Mouse (Mus musculus): ENCODE measurements at regions not wholly inside any gene's neighbourhood (a gene's known extent, or its start where the extent isn't known, plus 50 kb on each side); places are given as distances from the start of the nearest gene placed in this dataset.
A peak's percentile ranks its signal among the peaks of the same experiment; 100 is the strongest.
"Not testable (repeated sequence)": the region's sequence is repeated elsewhere in the genome, so short reads cannot be mapped to it uniquely, and the experiment has no call there.

DNA sequence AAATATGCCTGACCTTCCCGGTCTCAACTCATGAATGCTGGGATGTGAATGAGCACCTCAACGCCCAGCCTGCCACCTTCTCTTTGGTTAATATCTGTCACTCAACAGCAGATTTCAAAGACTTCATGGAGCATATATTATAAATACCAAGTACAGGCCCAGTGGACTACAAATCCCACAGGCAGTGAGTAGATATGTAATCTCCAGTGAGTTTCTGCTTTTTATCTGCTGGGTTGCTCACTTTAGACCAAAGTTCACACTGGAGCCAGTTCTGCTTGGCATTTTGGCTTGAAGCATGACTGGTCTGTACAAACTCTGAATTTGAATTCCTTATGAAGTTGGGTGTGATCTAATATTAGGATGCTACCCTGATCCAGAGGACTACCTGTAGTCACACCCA, 377.1 kb upstream of the Ngly1 start:
- DNase-seq (ENCODE audit: low read depth) = no peak

DNA sequence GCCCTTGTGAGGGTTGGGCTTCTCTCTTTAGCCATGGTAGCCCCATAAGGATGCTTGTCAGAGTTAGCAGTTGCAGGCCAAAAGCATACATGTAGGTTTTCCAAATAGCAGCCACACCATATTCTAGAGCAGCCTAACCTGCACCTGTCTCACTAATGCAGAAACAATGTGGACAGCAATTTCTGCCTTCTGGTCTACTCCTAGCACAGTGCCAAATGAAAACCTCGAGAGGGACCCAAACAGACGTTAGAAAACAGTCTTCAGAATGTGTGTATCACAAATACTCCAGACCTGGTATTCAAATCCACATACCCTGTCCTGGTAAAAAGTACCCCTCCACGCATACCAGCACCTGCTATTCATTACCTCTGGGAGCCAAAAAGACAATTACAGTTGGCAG, 368.9 kb upstream of the Ngly1 start:
- DNase-seq (ENCODE audit: low read depth) = no peak

DNA sequence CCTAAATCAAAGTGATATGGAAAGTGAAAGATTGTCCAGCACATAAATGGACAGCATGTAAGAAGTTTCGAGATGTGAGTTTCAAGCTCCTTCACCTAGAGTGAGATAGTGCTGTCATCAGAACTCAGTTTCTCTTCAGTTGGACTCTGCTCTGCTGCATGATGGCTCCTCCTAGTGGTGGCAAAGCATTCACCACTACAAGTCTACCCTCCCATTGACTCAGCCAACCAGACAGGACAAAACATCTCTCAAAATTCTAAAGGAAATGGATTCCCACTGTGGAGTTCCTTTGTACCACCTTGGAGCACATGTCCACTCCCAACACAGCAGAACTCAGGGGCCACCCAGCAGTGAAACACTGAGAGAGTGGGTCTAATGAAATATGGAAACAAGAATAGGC, 367.8 kb upstream of the Ngly1 start:
- peak; percentile 3 for DNase-seq (ENCODE audit: low read depth)

DNA sequence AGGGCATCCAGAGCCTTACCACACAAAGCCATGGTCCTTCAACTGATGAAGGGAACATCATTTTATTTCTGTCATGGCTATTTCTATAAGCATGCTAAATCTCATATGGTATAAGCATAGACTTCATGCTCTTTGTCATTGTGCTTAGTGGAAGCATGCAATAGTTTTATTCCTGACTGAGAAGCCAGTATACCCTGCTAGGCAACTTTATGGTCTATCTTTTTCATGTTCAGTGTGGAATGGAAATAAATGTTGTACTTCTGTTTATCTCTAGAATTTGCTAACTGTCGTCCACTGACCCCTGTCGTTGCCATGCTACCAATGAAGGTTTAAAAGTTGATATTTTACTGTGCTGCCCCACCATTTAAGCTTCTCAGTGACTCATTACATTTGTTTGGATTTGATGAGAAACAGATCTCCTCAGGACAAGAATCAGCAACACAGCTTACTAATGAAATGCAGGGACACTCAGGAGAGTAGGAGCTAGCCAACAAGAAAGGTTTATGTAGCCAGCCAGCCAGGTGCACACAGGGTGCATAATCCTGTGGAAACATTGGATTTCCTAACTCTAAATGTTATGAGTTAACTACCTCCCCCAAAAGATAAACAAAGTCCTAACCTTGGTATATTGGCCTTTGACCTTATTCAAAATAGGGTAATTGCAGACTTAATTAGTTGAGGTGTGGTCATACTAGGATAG, 364.3 kb upstream of the Ngly1 start:
- DNase-seq (ENCODE audit: low read depth) = no peak

- DNase-seq (ENCODE audit: low read depth) = no peak
Observed at GRCm38 (mm10) chr14:15897098-15897497, 352.0 kb upstream of the Ngly1 start.

GRCm38 (mm10) chr14:15906429-15906828, 342.7 kb upstream of the Ngly1 start:
- DNase-seq (ENCODE audit: low read depth) = not testable (repeated sequence)

DNA sequence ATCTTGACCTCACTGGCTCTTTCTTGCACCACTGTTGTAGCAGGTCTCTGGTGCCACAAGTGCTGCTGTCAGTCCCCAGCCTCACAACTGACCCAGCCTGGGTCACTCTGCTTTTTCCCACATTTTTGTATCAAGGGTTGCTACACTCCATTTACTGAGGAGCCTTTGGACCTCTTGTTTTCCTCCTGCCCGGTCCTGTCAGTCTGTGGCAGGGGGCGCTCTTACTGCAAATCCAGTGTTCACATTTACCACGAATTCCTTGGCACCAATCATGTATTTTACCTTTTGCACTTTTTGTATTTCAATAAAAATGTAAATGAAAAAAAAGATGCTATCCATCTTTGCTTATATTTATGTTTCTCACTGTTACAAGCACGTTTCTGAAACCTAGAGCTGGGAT, 335.9 kb upstream of the Ngly1 start:
- DNase-seq (ENCODE audit: low read depth) = not testable (repeated sequence)

- DNase-seq (ENCODE audit: low read depth) = no peak
Observed at GRCm38 (mm10) chr14:15914176-15914575, 334.9 kb upstream of the Ngly1 start.

GRCm38 (mm10) chr14:15924676-15925075, 324.4 kb upstream of the Ngly1 start:
- not testable (repeated sequence) for DNase-seq (ENCODE audit: low read depth)

GRCm38 (mm10) chr14:15934729-15935128, 314.4 kb upstream of the Ngly1 start:
- DNase-seq (ENCODE audit: low read depth) = no peak

- no peak for DNase-seq (ENCODE audit: low read depth)
Observed at GRCm38 (mm10) chr14:15970321-15970720, 278.8 kb upstream of the Ngly1 start.

DNA sequence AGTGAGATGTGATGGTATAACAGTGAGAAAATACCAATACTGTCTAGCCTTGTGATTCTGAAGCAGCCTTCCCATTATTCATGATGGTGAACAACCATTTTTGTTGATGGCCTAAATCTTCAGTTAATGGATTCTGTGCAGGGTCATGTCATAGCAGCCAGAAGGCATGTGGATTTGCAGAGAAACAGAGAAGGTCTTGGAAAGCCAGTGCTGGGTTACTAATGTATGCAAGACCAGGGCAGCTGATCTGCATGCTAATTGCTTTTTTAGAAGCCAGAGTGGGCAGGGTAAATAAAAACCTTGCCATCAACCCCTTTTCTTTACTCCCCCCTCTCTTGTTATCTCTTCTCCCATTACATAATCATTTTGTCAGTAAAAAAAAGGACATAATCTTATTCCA, 278.3 kb upstream of the Ngly1 start:
- no peak for DNase-seq (ENCODE audit: low read depth)

- no peak for DNase-seq (ENCODE audit: low read depth)
Observed at GRCm38 (mm10) chr14:15971306-15971705, 277.8 kb upstream of the Ngly1 start.

DNA sequence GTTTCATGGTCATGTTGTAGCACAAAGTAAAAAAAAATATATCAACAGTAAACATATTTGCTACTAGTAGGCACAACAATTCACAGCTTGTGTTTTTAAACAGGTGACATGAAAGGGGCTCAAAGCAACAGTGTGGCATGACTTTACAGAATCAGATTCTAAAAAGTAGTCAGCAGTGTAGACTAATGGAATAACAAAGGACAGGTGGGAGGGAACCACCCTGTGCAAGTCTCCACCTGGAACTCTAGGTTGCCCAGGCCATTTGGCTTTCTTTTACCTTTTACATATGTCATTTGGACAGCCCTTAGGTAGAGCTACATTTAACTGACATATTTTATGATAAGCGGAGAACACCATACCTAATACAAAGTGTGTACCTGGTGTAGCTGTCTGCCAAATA, 271.7 kb upstream of the Ngly1 start:
- no peak for DNase-seq (ENCODE audit: low read depth)

DNA sequence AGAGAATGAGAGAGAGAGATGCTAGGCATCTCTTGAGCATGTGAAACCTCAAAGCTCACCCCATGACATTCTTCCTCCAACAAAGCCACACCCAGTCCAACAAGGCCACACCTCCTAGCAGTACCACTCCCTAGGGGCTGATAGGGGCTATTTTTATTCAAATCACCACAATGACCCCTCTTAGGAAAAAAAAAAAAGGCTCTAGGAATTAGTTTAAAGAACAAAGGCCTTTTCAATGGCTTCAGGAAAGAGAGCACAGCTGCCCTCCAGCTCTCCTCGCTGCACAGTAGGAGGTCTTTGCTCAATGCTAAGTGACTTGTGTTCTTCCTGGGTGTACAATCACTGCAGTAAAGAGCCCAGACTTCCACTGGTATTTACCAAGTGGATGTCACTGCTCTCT, 270.8 kb upstream of the Ngly1 start:
- no peak for DNase-seq (ENCODE audit: low read depth)

DNA sequence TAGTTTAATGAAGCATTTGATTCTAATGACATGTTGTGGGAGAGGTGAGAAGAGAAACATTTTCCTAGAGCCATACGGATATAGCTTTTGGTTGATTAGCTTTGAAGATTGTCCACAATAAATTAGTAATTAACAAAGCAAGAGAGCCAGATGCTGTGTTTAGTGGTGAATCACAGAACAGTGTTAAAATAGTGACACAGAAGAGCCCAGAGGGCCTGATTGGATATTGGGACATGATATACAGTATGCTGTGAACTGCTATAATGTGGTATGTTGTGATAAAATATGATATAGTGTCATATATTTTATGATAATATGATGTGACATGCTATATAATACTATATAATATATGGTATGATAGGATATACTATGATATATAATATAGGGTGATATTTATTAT, 243.7 kb upstream of the Ngly1 start:
- DNase-seq (ENCODE audit: low read depth) = no peak

GRCm38 (mm10) chr14:16006968-16007367, 242.1 kb upstream of the Ngly1 start:
- no peak for DNase-seq (ENCODE audit: low read depth)

DNA sequence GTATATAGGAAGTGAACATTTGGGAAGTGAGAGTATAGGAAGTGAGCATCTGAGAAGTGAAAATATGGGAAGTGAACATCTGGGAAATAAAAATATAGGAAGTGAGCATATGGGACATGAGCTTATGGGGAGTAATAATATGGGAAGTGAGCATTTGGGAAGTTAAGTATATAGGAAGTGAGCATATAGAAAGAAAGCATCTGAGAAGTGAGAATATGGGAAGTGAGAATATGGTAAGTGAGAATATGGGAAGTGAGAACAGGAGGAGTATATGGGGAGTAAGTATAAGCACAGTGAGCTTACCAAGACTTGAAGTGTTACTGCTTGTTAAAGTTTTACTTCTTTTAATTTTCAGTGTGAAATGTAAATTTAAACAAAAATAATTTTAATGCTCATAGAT, 239.3 kb upstream of the Ngly1 start:
- DNase-seq (ENCODE audit: low read depth) = no peak

GRCm38 (mm10) chr14:16023853-16024252, 225.2 kb upstream of the Ngly1 start:
- DNase-seq (ENCODE audit: low read depth) = no peak

DNA sequence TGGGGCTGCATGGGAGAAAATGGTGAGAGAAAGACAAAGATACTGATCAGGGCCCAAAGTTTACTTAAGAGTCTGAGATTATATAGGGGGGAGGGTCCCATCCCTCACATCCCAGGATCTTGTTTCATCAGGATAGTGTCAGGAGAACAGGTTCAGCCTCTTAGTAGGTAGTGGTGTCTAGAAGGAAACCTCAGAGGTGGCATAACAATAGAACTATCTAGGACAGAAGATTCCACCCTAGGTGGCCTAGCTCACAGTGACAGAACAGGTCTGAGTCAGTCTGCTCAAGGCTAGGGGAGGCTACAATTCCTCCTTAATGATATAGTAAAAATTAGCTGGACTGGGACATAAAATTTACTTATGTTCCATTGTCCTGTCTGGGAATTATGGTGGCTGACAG, 211.3 kb upstream of the Ngly1 start:
- no peak for DNase-seq (ENCODE audit: low read depth)

- no peak for DNase-seq (ENCODE audit: low read depth)
Observed at GRCm38 (mm10) chr14:16038336-16038735, 210.7 kb upstream of the Ngly1 start.

- DNase-seq (ENCODE audit: low read depth) = no peak
Observed at GRCm38 (mm10) chr14:16044466-16044865, 204.6 kb upstream of the Ngly1 start.

- not testable (repeated sequence) for DNase-seq (ENCODE audit: low read depth)
Observed at GRCm38 (mm10) chr14:16072534-16072933, 176.5 kb upstream of the Ngly1 start.

DNA sequence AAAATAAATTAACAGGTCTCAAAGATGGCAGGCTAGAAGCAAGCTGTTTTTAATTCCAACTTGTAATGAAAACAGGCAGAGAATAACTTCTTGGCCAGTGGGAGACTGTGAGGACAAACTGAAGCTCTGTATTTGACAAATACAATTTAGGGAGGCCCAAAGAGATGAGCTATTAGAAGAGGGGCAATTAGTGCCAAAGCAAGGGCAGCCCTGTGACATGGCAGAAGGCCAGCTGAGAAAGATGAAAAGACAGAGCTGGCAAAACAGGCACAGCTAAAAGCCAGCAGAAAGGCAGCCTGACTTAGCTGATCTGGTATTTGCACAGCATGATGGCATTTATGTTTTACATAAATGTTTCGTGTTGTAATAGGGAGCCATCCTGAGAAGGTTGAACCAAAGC, 175.0 kb upstream of the Ngly1 start:
- no peak for DNase-seq (ENCODE audit: low read depth)

DNA sequence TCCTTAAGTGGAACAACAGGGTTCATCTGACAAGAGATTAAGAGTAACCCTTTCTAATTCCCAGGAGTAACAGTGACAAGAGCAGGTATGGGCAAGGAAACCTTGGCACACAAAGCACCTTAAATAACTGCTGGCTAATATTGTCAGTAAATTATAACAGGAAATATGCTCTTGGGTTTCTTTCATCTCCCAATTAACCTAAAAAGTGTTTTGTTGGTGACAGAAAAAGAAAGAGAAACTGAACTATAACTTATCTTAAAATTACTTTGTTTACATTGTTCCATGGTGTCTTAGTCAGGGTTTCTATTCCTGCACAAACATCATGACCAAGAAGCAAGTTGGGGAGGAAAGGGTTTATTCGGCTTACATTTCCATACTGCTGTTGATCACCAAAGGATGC, 170.0 kb upstream of the Ngly1 start:
- no peak for DNase-seq (ENCODE audit: low read depth)

Measured in NIH3T3 (cell line).